Mouse (Mus musculus): ENCODE data around the gene Pdk2.

DNA sequence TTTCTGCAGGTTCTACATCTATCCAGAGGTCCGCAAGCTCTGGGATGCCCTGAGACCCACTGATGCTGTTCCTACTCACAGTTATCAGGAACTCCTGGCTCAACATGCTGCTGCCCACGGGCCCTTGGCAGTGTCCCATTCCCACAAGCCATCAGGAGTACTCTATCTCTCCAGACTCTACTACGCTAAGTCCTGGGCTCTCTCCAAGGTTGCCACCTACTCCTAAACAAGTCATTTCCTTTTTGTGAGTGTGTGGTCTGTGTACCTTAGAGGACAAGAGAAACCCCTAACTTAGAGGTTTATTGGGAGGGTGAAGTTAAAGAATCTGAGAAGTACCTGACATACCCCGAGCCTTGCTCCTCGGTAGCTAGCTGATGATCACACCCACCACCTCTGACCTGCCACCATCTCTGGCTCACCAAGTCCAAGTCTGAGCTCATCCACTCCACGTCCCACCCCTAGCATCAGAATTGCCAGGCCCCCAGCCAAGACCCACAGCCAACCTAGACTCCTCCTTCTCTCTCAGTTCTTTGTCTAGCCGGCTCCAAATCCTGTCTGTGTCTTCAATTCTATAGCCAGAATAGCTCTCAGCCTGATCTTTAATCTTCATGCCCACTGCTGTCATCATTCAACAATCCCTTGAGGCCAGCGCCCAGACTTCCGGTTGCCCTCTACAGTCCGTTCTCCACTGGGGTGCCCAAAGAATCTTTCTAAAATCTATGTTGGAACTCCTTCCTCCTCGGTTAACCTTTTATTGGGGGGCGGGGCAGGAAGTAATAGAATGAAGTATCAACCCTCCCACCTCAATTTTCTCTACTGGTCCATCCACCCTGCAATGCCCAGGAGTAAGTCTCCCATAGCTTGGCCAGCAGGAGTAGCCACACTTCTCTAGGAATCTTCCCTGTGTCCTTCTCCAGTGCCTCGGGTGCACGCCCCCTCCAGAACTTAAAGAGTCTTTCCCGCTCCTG is 32.2 kb downstream of the Pdk2 start:
- TF ChIP-seq CTCF (IDR thresholded peaks at IDR 0.05; ENCODE audit: extremely low read depth, insufficient read length, insufficient replicate concordance, low read depth, low read length) (no peak), POLR2A (IDR thresholded peaks at IDR 0.05; ENCODE audit: low read depth, low read length) (no peak)
